Mouse (Mus musculus) heart, adult 2 months (tissue): ENCODE data around the gene Gm10273. TPM values are rescaled to one million over a fixed set of nuclear protein-coding genes. Genes with fewer than 3 reads are reported as not detected.

Experiments used
- DNase-seq, 2 experiments: peaks; one replicate each; pipeline ENCODE4 v3.0.0; 2021
- H3K27ac ChIP-seq: fragments of 200-600 bp; 2 replicates; pipeline ENCODE4 v1.8.1; 2022
- H3K27me3 ChIP-seq: fragments of 200-500 bp; 2 replicates; pipeline ENCODE4 v1.6.1; 2012; ENCODE audit warnings: mild to moderate bottlenecking, low read length, inconsistent platforms, mixed read lengths; ENCODE audit not compliant: control insufficient read depth, insufficient read depth
- H3K36me3 ChIP-seq: fragments of 200-500 bp; 2 replicates; pipeline ENCODE4 v1.6.1; 2012; ENCODE audit warnings: low read length, inconsistent platforms; ENCODE audit not compliant: control insufficient read depth, insufficient read depth
- H3K4me1 ChIP-seq: fragments of 200-500 bp; 2 replicates; pipeline ENCODE4 v1.6.1; 2011; ENCODE audit warnings: low read length; ENCODE audit not compliant: control insufficient read depth, insufficient read depth
- H3K4me3 ChIP-seq: fragments of 200-600 bp; 2 replicates; pipeline ENCODE4 v1.8.1; 2022
- H3K79me2 ChIP-seq: fragments of 200-500 bp; replicated peaks from 2 replicates; pipeline ENCODE4 v1.6.1; 2012; ENCODE audit warnings: mild to moderate bottlenecking, inconsistent platforms, low read length, moderate library complexity, mixed read lengths; ENCODE audit not compliant: control insufficient read depth, insufficient read depth
- H3K9ac ChIP-seq: fragments of 200-500 bp; 2 replicates; pipeline ENCODE4 v1.6.1; 2012; ENCODE audit warnings: low read depth, mild to moderate bottlenecking, control low read depth, inconsistent platforms, low read length, mixed read lengths
- CTCF ChIP-seq: fragments of 200-600 bp; IDR thresholded peaks from 2 replicates; pipeline ENCODE4 v1.8.1; 2022; ENCODE audit warnings: antibody characterized with exemption, mild to moderate bottlenecking, moderate library complexity
- EP300 ChIP-seq: fragments of 200-500 bp; IDR thresholded peaks from 2 replicates; pipeline ENCODE4 v1.6.1; 2011; ENCODE audit warnings: low read depth, low read length, control low read depth; ENCODE audit not compliant: insufficient read depth
- POLR2A ChIP-seq: fragments of 200-500 bp; IDR thresholded peaks from 2 replicates; pipeline ENCODE4 v1.6.1; 2011; ENCODE audit warnings: mild to moderate bottlenecking, low read depth, low read length, control low read depth; ENCODE audit not compliant: insufficient read depth
- WGBS: fragments of 180-500 bp; shearing (Covaris S2); methylation state at CpG from one replicate; pipeline ENCODE4 v1.1.7; 2018; 5-methylcytosine and 5-hydroxymethylcytosine counted together
- intact Hi-C: fragments of 180-260 bp; cut with DNase I; formaldehyde crosslinking; loops from one replicate; pipeline ENCODE4 v1.15.1; 2025
- polyA plus RNA-seq: library from polyadenylated mRNA; depleted of rRNA; stranded (reverse); fragments of >200 nt; gene quantifications from 2 replicates; pipeline ENCODE4 v1.2.3, GENCODE M21; 2012
- total RNA-seq, 2 experiments: library from RNA; stranded (reverse); gene quantifications; 2 replicates each; pipeline ENCODE4 v1.2.3; 2021

Gm10273 gene
- total and polyA plus RNA-seq, 3 experiments = 19.1 to 156 (median 123) TPM

DNA sequence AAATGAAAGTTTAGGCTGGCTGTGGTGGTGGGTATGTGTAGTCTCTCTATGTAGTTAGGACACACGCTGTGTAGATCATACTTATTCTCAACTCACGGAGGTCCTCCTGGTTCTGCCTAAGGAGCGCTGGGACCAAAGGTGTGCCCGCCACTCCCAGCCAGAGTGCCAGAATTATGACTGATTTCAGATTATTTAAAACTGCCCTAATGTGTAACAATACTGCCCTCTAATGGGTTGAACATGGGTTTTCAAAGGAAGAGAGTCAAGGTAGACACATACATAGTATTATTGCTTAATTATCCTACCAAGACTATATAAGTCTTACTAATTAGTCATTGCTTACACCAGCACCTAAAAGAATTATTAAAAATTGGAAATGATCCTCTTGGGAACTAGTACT, 36.7 kb upstream of the Gm10273 start:
- H3K4me1 ChIP-seq = no peaks in the 10 kb centered on the region
- WGBS = 83% methylated on average over 4 of the region's 4 CpGs
- H3K27me3 ChIP-seq = no peaks in the 10 kb centered on the region
- H3K9ac ChIP-seq = no peak overlapping the region
- peaks cover 2% of the 10 kb centered on the region; the same call in 1 of the 2 replicates for H3K36me3 ChIP-seq
- peak; percentile 72 for TF ChIP-seq CTCF
- no peak for TF ChIP-seq EP300
- TF ChIP-seq POLR2A = no peak
- no peak overlapping the region for H3K27ac ChIP-seq
- intact Hi-C loops = loop anchor here (2.0 to 5.0 kb wide), 3 partner anchors 48 to 191 kb away; no protein-coding TSS in a partner anchor
- DNase-seq = no peak
- no peak overlapping the region for H3K4me3 ChIP-seq
- H3K79me2 ChIP-seq = no peaks in the 10 kb centered on the region

GRCm38 (mm10) chr10:59363208-59363607, 32.2 kb upstream of the Gm10273 start:
- no peak overlapping the region for H3K4me3 ChIP-seq
- TF ChIP-seq EP300 (no peak), CTCF (no peak), POLR2A (no peak)
- no peak overlapping the region for H3K27ac ChIP-seq
- no peak overlapping the region for H3K9ac ChIP-seq
- no peaks in the 10 kb centered on the region for H3K36me3 ChIP-seq
- DNase-seq = no peak
- no peaks in the 10 kb centered on the region for H3K27me3 ChIP-seq
- H3K79me2 ChIP-seq = no peaks in the 10 kb centered on the region
- WGBS = 88% methylated on average over 2 of the region's 2 CpGs
- no peaks in the 10 kb centered on the region for H3K4me1 ChIP-seq
- intact Hi-C loops = no loop called here

- TF ChIP-seq POLR2A (no peak), CTCF (no peak), EP300 (no peak)
- DNase-seq = no peak
- Histone ChIP-seq H3K79me2 (no peaks in the 10 kb centered on the region), H3K27ac (no peak overlapping the region), H3K9ac (no peak overlapping the region), H3K4me1 (no peaks in the 10 kb centered on the region), H3K36me3 (no peaks in the 10 kb centered on the region), H3K27me3 (no peaks in the 10 kb centered on the region), H3K4me3 (no peak overlapping the region)
- intact Hi-C loops = no loop called here
- WGBS = 98% methylated on average over 3 of the region's 3 CpGs
Measured at GRCm38 (mm10) chr10:59364551-59364950, 30.9 kb upstream of the Gm10273 start.

GRCm38 (mm10) chr10:59365804-59366589, 29.4 kb upstream of the Gm10273 start:
- Histone ChIP-seq H3K4me3 (no peak overlapping the region), H3K27me3 (no peaks in the 10 kb centered on the region), H3K36me3 (no peaks in the 10 kb centered on the region), H3K79me2 (no peaks in the 10 kb centered on the region), H3K9ac (no peak overlapping the region), H3K27ac (no peak overlapping the region), H3K4me1 (no peaks in the 10 kb centered on the region)
- intact Hi-C loops = no loop called here
- TF ChIP-seq EP300 (no peak), POLR2A (no peak), CTCF (no peak)
- DNase-seq = no peak
- WGBS = 86% methylated on average over 5 of the region's 5 CpGs

- H3K9ac ChIP-seq = no peak overlapping the region
- TF ChIP-seq CTCF (no peak), EP300 (no peak), POLR2A (no peak)
- no peak overlapping the region for H3K4me3 ChIP-seq
- H3K27me3 ChIP-seq = no peaks in the 10 kb centered on the region
- no peaks in the 10 kb centered on the region for H3K36me3 ChIP-seq
- H3K79me2 ChIP-seq = no peaks in the 10 kb centered on the region
- 96% methylated on average over 4 of the region's 4 CpGs for WGBS
- H3K4me1 ChIP-seq = no peaks in the 10 kb centered on the region
- H3K27ac ChIP-seq = no peak overlapping the region
- DNase-seq = no peak
- intact Hi-C loops = no loop called here
Measured at GRCm38 (mm10) chr10:59366746-59367145, 28.7 kb upstream of the Gm10273 start.

DNA sequence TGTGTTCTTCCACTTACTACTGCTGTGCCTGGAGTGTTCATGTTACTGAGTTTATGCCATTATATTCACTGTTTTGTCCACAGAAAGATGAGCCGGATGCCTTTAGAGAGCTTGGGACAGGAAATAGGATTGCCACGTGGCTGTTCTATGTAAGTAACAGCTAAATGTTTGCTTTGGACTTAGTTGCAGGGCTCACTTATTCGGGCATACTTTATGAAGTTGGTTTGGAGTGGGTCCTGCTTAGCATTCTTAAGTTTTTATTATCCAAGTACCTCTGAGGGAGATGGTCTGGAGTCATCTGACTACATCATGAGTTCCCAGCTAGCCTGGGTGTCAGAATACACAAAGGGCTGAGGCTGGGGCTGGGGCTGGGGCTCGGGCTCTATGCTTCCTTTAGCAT, 28.2 kb upstream of the Gm10273 start:
- DNase-seq = no peak
- Histone ChIP-seq H3K79me2 (no peaks in the 10 kb centered on the region), H3K27me3 (no peaks in the 10 kb centered on the region), H3K36me3 (no peaks in the 10 kb centered on the region), H3K27ac (no peak overlapping the region), H3K4me3 (no peak overlapping the region), H3K4me1 (no peaks in the 10 kb centered on the region), H3K9ac (no peak overlapping the region)
- intact Hi-C loops = no loop called here
- WGBS = 57% methylated on average over 4 of the region's 4 CpGs
- no peak for TF ChIP-seq EP300
- no peak for TF ChIP-seq CTCF
- TF ChIP-seq POLR2A = no peak
